Mouse (Mus musculus) spleen, postnatal 0 days (tissue): ENCODE results near the gene Vwc2. TPM values are rescaled to one million over a fixed set of nuclear protein-coding genes. Genes with fewer than 3 reads are reported as not detected.

Source experiments
- polyA plus RNA-seq: library from polyadenylated mRNA; unstranded; fragments of >200 nt; fragmentation: Nextera tagmentation; extraction: Ambion mirVana; gene quantifications from 2 replicates; pipeline ENCODE4 v1.2.1, GENCODE M21; 2015

Gene Vwc2
- 0.16 and 0.17 TPM in 2 replicates for polyA plus RNA-seq

GRCm38 (mm10) chr11:11113576-11114233 is at the start of gene Vwc2:
Gene Vwc2, plus strand, starts transcription at chr11:11114223.

